Mouse (Mus musculus): ENCODE measurements around the gene Esyt2. TPM values are rescaled to one million over a fixed set of nuclear protein-coding genes. Genes with fewer than 3 reads are reported as not detected.

The Esyt2 gene
- polyA plus RNA-seq, 1 experiment from 2014 or later, result 20.9 TPM

- no peaks in the 10 kb centered on the region for H3K9me3 ChIP-seq (replicated peaks)
- ATAC-seq (ENCODE audit: low FRiP score), result no peak
Observed at GRCm38 (mm10) chr12:116325545-116325944, 44.5 kb downstream of the Esyt2 start.

GRCm38 (mm10) chr12:116326159-116326558 is 45.2 kb downstream of the Esyt2 start:
- Histone ChIP-seq H3K9ac (no peak overlapping the region), H3K27ac (no peak overlapping the region), H3K36me3 (0 out of 2 replicates have a peak, but pooled peaks cover 4% of the 10 kb centered on the region), H3K4me3 (no peak overlapping the region), H3K9me3 (replicated peaks) (no peaks in the 10 kb centered on the region), H3K4me2 (replicated peaks) (no peak overlapping the region), H3K4me1 (no peaks in the 10 kb centered on the region), H3K27me3 (no peaks in the 10 kb centered on the region)
- 85% methylated on average over 1 of the region's 1 CpGs for WGBS
- ATAC-seq (ENCODE audit: low FRiP score), result no peak

More at GRCm38 (mm10) chr12:116325545-116325944, 44.5 kb downstream of the Esyt2 start:
- H3K4me2 ChIP-seq (replicated peaks), result no peak overlapping the region
- H3K27ac ChIP-seq, result no peak overlapping the region
- 91% methylated on average over 4 of the region's 4 CpGs for WGBS
- no peak overlapping the region for H3K4me3 ChIP-seq
- H3K4me1 ChIP-seq, result no peaks in the 10 kb centered on the region
- 0 out of 2 replicates have a peak, but pooled peaks cover 4% of the 10 kb centered on the region for H3K36me3 ChIP-seq
- no peaks in the 10 kb centered on the region for H3K27me3 ChIP-seq
- H3K9ac ChIP-seq, result no peak overlapping the region

GRCm38 (mm10) chr12:116334253-116334652 is 53.3 kb downstream of the Esyt2 start:
- Histone ChIP-seq H3K9ac (no peak overlapping the region), H3K4me2 (replicated peaks) (no peak overlapping the region), H3K27me3 (no peaks in the 10 kb centered on the region), H3K9me3 (replicated peaks) (no peaks in the 10 kb centered on the region), H3K4me3 (no peak overlapping the region), H3K27ac (no peak overlapping the region), H3K36me3 (no peaks in the 10 kb centered on the region), H3K4me1 (no peaks in the 10 kb centered on the region)
- ATAC-seq (ENCODE audit: low FRiP score), result no peak
- 95% methylated on average over 5 of the region's 5 CpGs for WGBS

GRCm38 (mm10) chr12:116340160-116340559 is 59.2 kb downstream of the Esyt2 start:
- no peak overlapping the region for H3K4me2 ChIP-seq (replicated peaks)
- H3K9me3 ChIP-seq (replicated peaks), result no peaks in the 10 kb centered on the region
- H3K27me3 ChIP-seq, result no peaks in the 10 kb centered on the region
- H3K27ac ChIP-seq, result no peak overlapping the region
- ATAC-seq (ENCODE audit: low FRiP score), result no peak
- H3K36me3 ChIP-seq, result peaks cover 19% of the 10 kb centered on the region; the same call in 1 of the 2 replicates
- no peaks in the 10 kb centered on the region for H3K4me1 ChIP-seq
- H3K9ac ChIP-seq, result no peak overlapping the region
- WGBS, result 100% methylated on average over 1 of the region's 1 CpGs
- no peak overlapping the region for H3K4me3 ChIP-seq

GRCm38 (mm10) chr12:116348755-116349286 is 67.8 kb downstream of the Esyt2 start:
- Histone ChIP-seq H3K36me3 (peaks cover 17% of the 10 kb centered on the region; the same call in 1 of the 2 replicates), H3K27ac (no peak overlapping the region), H3K9ac (no peak overlapping the region), H3K4me1 (no peaks in the 10 kb centered on the region), H3K27me3 (no peaks in the 10 kb centered on the region), H3K9me3 (replicated peaks) (no peaks in the 10 kb centered on the region), H3K4me3 (no peak overlapping the region), H3K4me2 (replicated peaks) (no peak overlapping the region)
- no peak for ATAC-seq (ENCODE audit: low FRiP score)

- WGBS, result 75% methylated on average over 2 of the region's 2 CpGs
- Histone ChIP-seq H3K27ac (no peak overlapping the region), H3K36me3 (peaks cover 12% of the 10 kb centered on the region; the same call in 1 of the 2 replicates), H3K4me1 (no peaks in the 10 kb centered on the region), H3K4me3 (no peak overlapping the region), H3K9ac (no peak overlapping the region), H3K4me2 (replicated peaks) (no peak overlapping the region), H3K9me3 (replicated peaks) (no peaks in the 10 kb centered on the region), H3K27me3 (no peaks in the 10 kb centered on the region)
- ATAC-seq (ENCODE audit: low FRiP score), result no peak
Observed at GRCm38 (mm10) chr12:116349376-116349775, 68.4 kb downstream of the Esyt2 start.

GRCm38 (mm10) chr12:116351022-116351421 is 70.0 kb downstream of the Esyt2 start:
- no peaks in the 10 kb centered on the region for H3K4me1 ChIP-seq
- no peak overlapping the region for H3K4me2 ChIP-seq (replicated peaks)
- 93% methylated on average over 4 of the region's 4 CpGs for WGBS
- ATAC-seq (ENCODE audit: low FRiP score), result no peak
- H3K27me3 ChIP-seq, result no peaks in the 10 kb centered on the region
- no peak overlapping the region for H3K4me3 ChIP-seq
- H3K9ac ChIP-seq, result no peak overlapping the region
- H3K9me3 ChIP-seq (replicated peaks), result no peaks in the 10 kb centered on the region
- H3K27ac ChIP-seq, result no peak overlapping the region
- peaks cover 12% of the 10 kb centered on the region; the same call in 1 of the 2 replicates for H3K36me3 ChIP-seq

GRCm38 (mm10) chr12:116352404-116352803 is 71.4 kb downstream of the Esyt2 start:
- no peaks in the 10 kb centered on the region for H3K27me3 ChIP-seq
- no peak overlapping the region for H3K9ac ChIP-seq
- no peak for ATAC-seq (ENCODE audit: low FRiP score)
- no peaks in the 10 kb centered on the region for H3K4me1 ChIP-seq
- H3K9me3 ChIP-seq (replicated peaks), result no peaks in the 10 kb centered on the region
- no peak overlapping the region for H3K4me2 ChIP-seq (replicated peaks)
- H3K27ac ChIP-seq, result no peak overlapping the region
- no peak overlapping the region for H3K4me3 ChIP-seq
- H3K36me3 ChIP-seq, result peaks cover 12% of the 10 kb centered on the region; the same call in 1 of the 2 replicates
- WGBS, result 77% methylated on average over 5 of the region's 5 CpGs

- Histone ChIP-seq H3K36me3 (0 out of 2 replicates have a peak, but pooled peaks cover 8% of the 10 kb centered on the region), H3K4me1 (no peaks in the 10 kb centered on the region), H3K27me3 (no peaks in the 10 kb centered on the region), H3K27ac (no peak overlapping the region), H3K4me3 (no peak overlapping the region), H3K4me2 (replicated peaks) (no peak overlapping the region), H3K9me3 (replicated peaks) (no peaks in the 10 kb centered on the region), H3K9ac (no peak overlapping the region)
- 94% methylated on average over 3 of the region's 3 CpGs for WGBS
- ATAC-seq (ENCODE audit: low FRiP score), result no peak
Observed at GRCm38 (mm10) chr12:116354694-116355093, 73.7 kb downstream of the Esyt2 start.

- H3K27me3 ChIP-seq, result no peaks in the 10 kb centered on the region
- H3K4me3 ChIP-seq, result no peak overlapping the region
- peaks cover 29% of the 10 kb centered on the region for H3K36me3 ChIP-seq
- H3K4me1 ChIP-seq, result no peaks in the 10 kb centered on the region
- H3K9ac ChIP-seq, result no peak overlapping the region
- no peak for ATAC-seq (ENCODE audit: low FRiP score)
- no peaks in the 10 kb centered on the region for H3K9me3 ChIP-seq (replicated peaks)
- no peak overlapping the region for H3K4me2 ChIP-seq (replicated peaks)
- no peak overlapping the region for H3K27ac ChIP-seq
Observed at GRCm38 (mm10) chr12:116362091-116362490, 81.1 kb downstream of the Esyt2 start.

GRCm38 (mm10) chr12:116366900-116367299 is 85.9 kb downstream of the Esyt2 start:
- H3K4me2 ChIP-seq (replicated peaks), result no peak overlapping the region
- H3K4me3 ChIP-seq, result no peak overlapping the region
- no peak overlapping the region for H3K27ac ChIP-seq
- H3K4me1 ChIP-seq, result no peaks in the 10 kb centered on the region
- no peaks in the 10 kb centered on the region for H3K27me3 ChIP-seq
- no peaks in the 10 kb centered on the region for H3K9me3 ChIP-seq (replicated peaks)
- no peak overlapping the region for H3K9ac ChIP-seq
- WGBS, result 83% methylated on average over 3 of the region's 3 CpGs
- peaks cover 37% of the 10 kb centered on the region for H3K36me3 ChIP-seq
- no peak for ATAC-seq (ENCODE audit: low FRiP score)

GRCm38 (mm10) chr12:116367346-116367745 is 86.3 kb downstream of the Esyt2 start:
- Histone ChIP-seq H3K4me1 (no peaks in the 10 kb centered on the region), H3K9me3 (replicated peaks) (no peaks in the 10 kb centered on the region), H3K27me3 (no peaks in the 10 kb centered on the region), H3K4me3 (no peak overlapping the region), H3K4me2 (replicated peaks) (no peak overlapping the region), H3K36me3 (peaks cover 37% of the 10 kb centered on the region), H3K27ac (no peak overlapping the region), H3K9ac (no peak overlapping the region)
- WGBS, result 94% methylated on average over 2 of the region's 2 CpGs
- no peak for ATAC-seq (ENCODE audit: low FRiP score)

GRCm38 (mm10) chr12:116368857-116369256 is 87.9 kb downstream of the Esyt2 start:
- no peak overlapping the region for H3K27ac ChIP-seq
- H3K4me2 ChIP-seq (replicated peaks), result no peak overlapping the region
- no peak overlapping the region for H3K9ac ChIP-seq
- no peak overlapping the region for H3K4me3 ChIP-seq
- 90% methylated on average over 2 of the region's 2 CpGs for WGBS
- H3K27me3 ChIP-seq, result no peaks in the 10 kb centered on the region
- no peaks in the 10 kb centered on the region for H3K9me3 ChIP-seq (replicated peaks)
- no peak for ATAC-seq (ENCODE audit: low FRiP score)
- peaks cover 31% of the 10 kb centered on the region for H3K36me3 ChIP-seq
- no peaks in the 10 kb centered on the region for H3K4me1 ChIP-seq

Measured in hindbrain, embryonic 12.5 days (tissue).